Mouse (Mus musculus) neural tube, embryonic 13.5 days (tissue): ENCODE results near the gene Bzw2. TPM values are rescaled to one million over a fixed set of nuclear protein-coding genes. Genes with fewer than 3 reads are reported as not detected.
A peak's percentile ranks its signal among the peaks of the same experiment; 100 is the strongest.
"Not testable (repeated sequence)": the region's sequence is repeated elsewhere in the genome, so short reads cannot be mapped to it uniquely, and the experiment has no call there.

Source experiments
- ATAC-seq: fragments of 200-750 bp; cut with Nextera tagmentation; 2 replicates; pipeline ENCODE4 v1.8.0; 2017; ENCODE audit warnings: low read depth, mild to moderate bottlenecking, moderate TSS enrichment, moderate library complexity
- H3K27ac ChIP-seq: fragments of 300-500 bp; sonication (generic); replicated peaks from 2 replicates; pipeline ENCODE4 v1.5.1; 2015; ENCODE audit warnings: moderate library complexity, mild to moderate bottlenecking, inconsistent platforms
- H3K27me3 ChIP-seq: fragments of 300-500 bp; sonication (generic); 2 replicates; pipeline ENCODE4 v1.6.1; 2015; ENCODE audit warnings: mild to moderate bottlenecking, inconsistent platforms
- H3K36me3 ChIP-seq: fragments of 300-500 bp; sonication (generic); 2 replicates; pipeline ENCODE4 v1.6.1; 2015; ENCODE audit warnings: mild to moderate bottlenecking, inconsistent platforms
- H3K4me1 ChIP-seq: fragments of 300-500 bp; sonication (generic); replicated peaks from 2 replicates; pipeline ENCODE4 v1.6.1; 2015; ENCODE audit warnings: inconsistent platforms
- H3K4me2 ChIP-seq: fragments of 300-500 bp; sonication (generic); 2 replicates; pipeline ENCODE4 v1.6.1; 2015; ENCODE audit warnings: inconsistent platforms, mild to moderate bottlenecking, moderate library complexity
- H3K4me3 ChIP-seq: fragments of 300-500 bp; sonication (generic); 2 replicates; pipeline ENCODE4 v1.5.1; 2015; ENCODE audit warnings: mild to moderate bottlenecking, inconsistent platforms
- H3K9ac ChIP-seq: fragments of 300-500 bp; sonication (generic); 2 replicates; pipeline ENCODE4 v1.6.1; 2015; ENCODE audit warnings: moderate library complexity, mild to moderate bottlenecking, inconsistent platforms
- H3K9me3 ChIP-seq: fragments of 300-500 bp; sonication (generic); 2 replicates; pipeline ENCODE4 v1.6.1; 2016; ENCODE audit warnings: inconsistent platforms
- WGBS: fragments of 180-500 bp; shearing (Covaris S2); methylation state at CpG from one replicate; pipeline ENCODE4 v1.1.7; 2015; 5-methylcytosine and 5-hydroxymethylcytosine counted together
- polyA plus RNA-seq: library from polyadenylated mRNA; unstranded; fragments of >200 nt; fragmentation: Nextera tagmentation; extraction: Ambion mirVana; gene quantifications from 2 replicates; pipeline ENCODE4 v1.2.1, GENCODE M21; 2015

The Bzw2 gene
- polyA plus RNA-seq: 389 and 400 TPM in 2 replicates

- Histone ChIP-seq H3K4me2 (peak within 1 kb of the TSS; percentile 82), H3K4me3 (peak within 1 kb of the TSS; percentile 95), H3K4me1 (peaks cover 42% of the 10 kb centered on the region), H3K36me3 (no peaks in the 10 kb centered on the region), H3K9me3 (no peaks in the 10 kb centered on the region), H3K9ac (peak within 1 kb of the TSS; percentile 95), H3K27me3 (no peaks in the 10 kb centered on the region), H3K27ac (peak within 1 kb of the TSS; percentile 94)
- ATAC-seq: peak; percentile 17; the same call in 1 of the 2 replicates
- 3% methylated on average over 26 of the region's 26 CpGs for WGBS
Measured at GRCm38 (mm10) chr12:36157638-36158308, at the start of gene Bzw2. Gene Bzw2 (minus strand): TSS chr12:36158080.

- Histone ChIP-seq H3K27me3 (no peaks in the 10 kb centered on the region), H3K36me3 (no peaks in the 10 kb centered on the region), H3K4me1 (peaks cover 13% of the 10 kb centered on the region), H3K4me3 (peak overlapping the region; percentile 13; the same call in 1 of the 2 replicates), H3K9me3 (no peaks in the 10 kb centered on the region), H3K9ac (no peak overlapping the region), H3K4me2 (peak overlapping the region; percentile 43), H3K27ac (peak overlapping the region; percentile 68)
- 33% methylated on average over 9 of the region's 9 CpGs for WGBS
- peak; percentile 99 for ATAC-seq
Measured at GRCm38 (mm10) chr12:36207072-36207799, 49.4 kb upstream of the Bzw2 start.

- ATAC-seq, H3K9ac ChIP-seq, H3K27ac ChIP-seq, H3K36me3 ChIP-seq, H3K4me3 ChIP-seq, H3K9me3 ChIP-seq, H3K4me2 ChIP-seq, H3K27me3 ChIP-seq: not testable (repeated sequence)
- H3K4me1 ChIP-seq: peaks cover 13% of the 10 kb centered on the region
- 47% methylated on average over 5 of the region's 5 CpGs for whole genome bisulfite sequencing
Measured at GRCm38 (mm10) chr12:36205579-36206119, 47.8 kb upstream of the Bzw2 start.

GRCm38 (mm10) chr12:36194976-36195375, 37.1 kb upstream of the Bzw2 start:
- no peak overlapping the region for H3K4me3 ChIP-seq
- H3K9me3 ChIP-seq: peaks cover 19% of the 10 kb centered on the region
- H3K4me1 ChIP-seq: no peaks in the 10 kb centered on the region
- no peak overlapping the region for H3K4me2 ChIP-seq
- no peak overlapping the region for H3K9ac ChIP-seq
- whole genome bisulfite sequencing: 94% methylated on average over 7 of the region's 7 CpGs
- H3K36me3 ChIP-seq: peaks cover 77% of the 10 kb centered on the region
- no peak for ATAC-seq
- no peaks in the 10 kb centered on the region for H3K27me3 ChIP-seq
- H3K27ac ChIP-seq: no peak overlapping the region

- Histone ChIP-seq H3K4me1 (no peaks in the 10 kb centered on the region), H3K4me3 (no peak overlapping the region), H3K9ac (no peak overlapping the region), H3K27me3 (no peaks in the 10 kb centered on the region), H3K27ac (no peak overlapping the region), H3K36me3 (peaks cover 83% of the 10 kb centered on the region), H3K9me3 (no peaks in the 10 kb centered on the region), H3K4me2 (no peak overlapping the region)
- ATAC-seq: no peak
- 87% methylated on average over 5 of the region's 5 CpGs for WGBS
Measured at GRCm38 (mm10) chr12:36190343-36190742, 32.5 kb upstream of the Bzw2 start.

- no peak for ATAC-seq
- Histone ChIP-seq H3K4me3 (no peak overlapping the region), H3K27me3 (no peaks in the 10 kb centered on the region), H3K4me2 (no peak overlapping the region), H3K9me3 (no peaks in the 10 kb centered on the region), H3K27ac (no peak overlapping the region), H3K9ac (no peak overlapping the region), H3K4me1 (no peaks in the 10 kb centered on the region), H3K36me3 (peaks cover 79% of the 10 kb centered on the region)
- WGBS: 93% methylated on average over 3 of the region's 3 CpGs
Measured at GRCm38 (mm10) chr12:36189610-36190009, 31.7 kb upstream of the Bzw2 start.

GRCm38 (mm10) chr12:36187081-36187480, 29.2 kb upstream of the Bzw2 start:
- H3K27me3 ChIP-seq: no peaks in the 10 kb centered on the region
- no peaks in the 10 kb centered on the region for H3K4me1 ChIP-seq
- 78% methylated on average over 6 of the region's 6 CpGs for WGBS
- no peak for ATAC-seq
- H3K36me3 ChIP-seq: peaks cover 84% of the 10 kb centered on the region
- no peak overlapping the region for H3K4me2 ChIP-seq
- H3K9ac ChIP-seq: no peak overlapping the region
- H3K4me3 ChIP-seq: no peak overlapping the region
- H3K27ac ChIP-seq: no peak overlapping the region
- no peaks in the 10 kb centered on the region for H3K9me3 ChIP-seq

GRCm38 (mm10) chr12:36182570-36182969, 24.7 kb upstream of the Bzw2 start:
- no peak overlapping the region for H3K9ac ChIP-seq
- H3K4me1 ChIP-seq: no peaks in the 10 kb centered on the region
- WGBS: 87% methylated on average over 6 of the region's 6 CpGs
- no peak overlapping the region for H3K27ac ChIP-seq
- H3K9me3 ChIP-seq: no peaks in the 10 kb centered on the region
- H3K4me3 ChIP-seq: no peak overlapping the region
- H3K27me3 ChIP-seq: no peaks in the 10 kb centered on the region
- peaks cover 74% of the 10 kb centered on the region for H3K36me3 ChIP-seq
- no peak for ATAC-seq
- H3K4me2 ChIP-seq: no peak overlapping the region

- WGBS: 96% methylated on average over 5 of the region's 5 CpGs
- Histone ChIP-seq H3K27me3 (no peaks in the 10 kb centered on the region), H3K9ac (no peak overlapping the region), H3K4me2 (no peak overlapping the region), H3K36me3 (peaks cover 76% of the 10 kb centered on the region), H3K4me3 (no peak overlapping the region), H3K4me1 (no peaks in the 10 kb centered on the region), H3K9me3 (no peaks in the 10 kb centered on the region), H3K27ac (no peak overlapping the region)
- no peak for ATAC-seq
Measured at GRCm38 (mm10) chr12:36177227-36177626, 19.3 kb upstream of the Bzw2 start.

GRCm38 (mm10) chr12:36165299-36165698, 7.4 kb upstream of the Bzw2 start:
- Histone ChIP-seq H3K27me3 (no peaks in the 10 kb centered on the region), H3K9ac (no peak overlapping the region), H3K4me2 (no peak overlapping the region), H3K27ac (no peak overlapping the region), H3K36me3 (peaks cover 16% of the 10 kb centered on the region), H3K4me3 (no peak overlapping the region), H3K9me3 (no peaks in the 10 kb centered on the region), H3K4me1 (peaks cover 13% of the 10 kb centered on the region; the same call in 1 of the 2 replicates)
- 45% methylated on average over 1 of the region's 1 CpGs for WGBS
- ATAC-seq: no peak

- H3K4me3 ChIP-seq: no peak overlapping the region
- no peak overlapping the region for H3K27ac ChIP-seq
- ATAC-seq: no peak
- H3K9ac ChIP-seq: no peak overlapping the region
- H3K4me2 ChIP-seq: no peak overlapping the region
- peaks cover 13% of the 10 kb centered on the region for H3K4me1 ChIP-seq
- peaks cover 14% of the 10 kb centered on the region; the same call in 1 of the 2 replicates for H3K36me3 ChIP-seq
- no peaks in the 10 kb centered on the region for H3K9me3 ChIP-seq
- no peaks in the 10 kb centered on the region for H3K27me3 ChIP-seq
- WGBS: 88% methylated on average over 7 of the region's 7 CpGs
Measured at GRCm38 (mm10) chr12:36164126-36164791, 6.4 kb upstream of the Bzw2 start.

- Histone ChIP-seq H3K4me1 (peaks cover 42% of the 10 kb centered on the region), H3K9me3 (no peaks in the 10 kb centered on the region), H3K27ac (peak overlapping the region; percentile 94), H3K9ac (peak overlapping the region; percentile 95), H3K4me3 (peak overlapping the region; percentile 95), H3K4me2 (peak overlapping the region; percentile 82), H3K36me3 (no peaks in the 10 kb centered on the region), H3K27me3 (no peaks in the 10 kb centered on the region)
- ATAC-seq: peak; percentile 51
- WGBS: under 1% methylated on average over 14 of the region's 14 CpGs
Measured at GRCm38 (mm10) chr12:36157304-36157637, 609 bp downstream of the Bzw2 start.
